8 mouse cellular contexts compared by ENCODE assay signal in the genomic region with DNA sequence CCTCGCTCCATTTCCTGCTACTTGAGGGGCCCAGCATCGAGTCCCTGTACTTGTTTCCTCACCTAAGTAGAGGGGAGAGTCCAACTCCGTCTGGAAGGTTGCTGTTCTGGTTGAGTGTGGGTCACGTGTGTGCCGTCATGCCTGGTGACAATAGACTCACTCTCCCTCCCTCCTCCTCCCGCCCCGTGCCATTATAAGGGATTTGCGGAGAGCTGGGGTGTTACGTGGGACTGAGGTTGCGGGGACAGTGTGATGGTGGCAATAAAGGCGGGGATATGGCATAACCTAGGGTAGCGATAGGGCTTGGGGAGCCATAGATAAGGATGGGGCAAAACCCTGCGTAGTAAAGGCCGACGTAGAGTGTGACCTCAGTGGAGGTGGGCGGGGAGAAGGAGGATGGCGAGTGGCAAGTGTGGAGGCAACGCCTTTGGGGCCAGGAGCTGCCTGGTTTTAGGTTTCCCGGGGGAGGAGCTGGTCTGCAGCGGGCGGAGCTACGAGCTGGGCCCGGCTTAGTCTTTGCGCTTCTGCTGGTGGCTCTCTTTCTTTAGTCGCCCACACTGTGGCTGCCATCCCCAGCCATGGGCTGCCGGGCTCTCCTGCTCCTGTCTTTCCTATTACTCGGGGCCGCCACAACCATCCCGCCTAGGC. TPM values are rescaled to one million over a fixed set of nuclear protein-coding genes. Genes with fewer than 3 reads are reported as not detected.
A peak's percentile ranks its signal among the peaks of the same experiment; 100 is the strongest.
DNase-seq lines count a peak whose midpoint lies in the region; ATAC-seq lines count a peak whose summit lies in the region.

No protein-coding gene starts in this region.

- peak overlapping the region; percentile 77 for H3K4me3 ChIP-seq in heart, embryonic 13.5 days
- H3K4me3 ChIP-seq in liver, embryonic 12.5 days, result peak overlapping the region; percentile 70
- H3K4me3 ChIP-seq in stomach, embryonic 15.5 days (replicated peaks), result peak overlapping the region; percentile 71

- H3K4me2 ChIP-seq in heart, embryonic 13.5 days, result peak overlapping the region; percentile 90
- H3K4me2 ChIP-seq in liver, embryonic 12.5 days, result peak overlapping the region; percentile 86
- H3K4me2 ChIP-seq in stomach, embryonic 15.5 days, result peak overlapping the region; percentile 77

- H3K9me3 ChIP-seq in heart, embryonic 13.5 days, result no peaks in the 10 kb centered on the region
- no peaks in the 10 kb centered on the region for H3K9me3 ChIP-seq in liver, embryonic 12.5 days (replicated peaks)
- no peaks in the 10 kb centered on the region for H3K9me3 ChIP-seq in stomach, embryonic 15.5 days

- H3K27ac ChIP-seq in heart, embryonic 13.5 days (replicated peaks), result peak overlapping the region; percentile 94
- H3K27ac ChIP-seq in liver, embryonic 12.5 days, result peak overlapping the region; percentile 98
- H3K27ac ChIP-seq in stomach, embryonic 15.5 days, result peak overlapping the region; percentile 99

- peaks cover 24% of the 10 kb centered on the region for H3K4me1 ChIP-seq in heart, embryonic 13.5 days
- H3K4me1 ChIP-seq in liver, embryonic 12.5 days, result peaks cover 65% of the 10 kb centered on the region
- H3K4me1 ChIP-seq in stomach, embryonic 15.5 days, result peaks cover 12% of the 10 kb centered on the region

- 0 out of 2 replicates have a peak, but pooled peaks cover 6% of the 10 kb centered on the region for H3K36me3 ChIP-seq in heart, embryonic 13.5 days
- peaks cover 17% of the 10 kb centered on the region for H3K36me3 ChIP-seq in liver, embryonic 12.5 days
- no peaks in the 10 kb centered on the region for H3K36me3 ChIP-seq in stomach, embryonic 15.5 days

- H3K9ac ChIP-seq in heart, embryonic 13.5 days, result peak overlapping the region; percentile 81
- peak overlapping the region; percentile 89 for H3K9ac ChIP-seq in liver, embryonic 12.5 days
- H3K9ac ChIP-seq in stomach, embryonic 15.5 days, result peak overlapping the region; percentile 51

- under 1% methylated on average over 29 of the region's 29 CpGs for WGBS in heart, embryonic 13.5 days
- WGBS in liver, embryonic 12.5 days (ENCODE audit: insufficient replicate concordance), result under 1% methylated on average over 29 of the region's 29 CpGs
- under 1% methylated on average over 29 of the region's 29 CpGs for WGBS in stomach, embryonic 15.5 days

- peak; percentile 98 for DNase-seq in CD4-positive helper T cell, adult 2 months (ENCODE audit: low read depth, low spot score)
- DNase-seq in brain, embryonic 18.5 days (ENCODE audit: low read depth, low spot score), result peak; percentile 80
- peak; percentile 90 for DNase-seq in kidney, postnatal 10 days
- DNase-seq in natural killer cell, adult 2 months (ENCODE audit: low spot score in 2 of 2), result peak; percentile 96 to 97

- H3K27me3 ChIP-seq in heart, embryonic 13.5 days (replicated peaks), result no peaks in the 10 kb centered on the region
- no peaks in the 10 kb centered on the region for H3K27me3 ChIP-seq in liver, embryonic 12.5 days (replicated peaks)
- H3K27me3 ChIP-seq in stomach, embryonic 15.5 days (replicated peaks), result no peaks in the 10 kb centered on the region

- peak; percentile 78 for ATAC-seq in erythroid progenitor cell, adult 5-6 weeks (replicated peaks; ENCODE audit: low FRiP score, poor library complexity, severe bottlenecking)
- ATAC-seq in heart, embryonic 13.5 days (ENCODE audit: extremely low read depth, insufficient number of reproducible peaks, low FRiP score, low TSS enrichment), result peak; percentile 86
- peak; percentile 92 for ATAC-seq in liver, embryonic 12.5 days
- peak; percentile 93 for ATAC-seq in stomach, embryonic 15.5 days (ENCODE audit: insufficient read depth, low FRiP score, low read depth)

RNA-seq across cellular contexts. Expression of a gene that starts 0.6 kb away (rescaled TPM):
- total RNA-seq in erythroid progenitor cell, adult 5-6 weeks (2015; ENCODE audit: low replicate concordance), result 81.8 and 98.5 TPM in 2 replicates
- 38.8 and 50.4 TPM in 2 replicates for total RNA-seq in erythroid progenitor cell, adult 5-6 weeks (2017; ENCODE audit: low replicate concordance)
- 20.3 and 20.6 TPM in 2 replicates for polyA plus RNA-seq in heart, embryonic 13.5 days (2015; fragmentation: Nextera tagmentation; extraction: Ambion mirVana)
- polyA plus RNA-seq in liver, embryonic 12.5 days (2016; fragmentation: Nextera tagmentation; extraction: Ambion mirVana), result 18.2 and 20.0 TPM in 2 replicates
- polyA plus RNA-seq in stomach, embryonic 15.5 days (2015; fragmentation: Nextera tagmentation; extraction: Ambion mirVana), result 23.9 and 24.7 TPM in 2 replicates

RNA-seq across cellular contexts. Expression of a gene that starts 0.8 kb away (rescaled TPM):
- 32.3 and 43.2 TPM in 2 replicates for total RNA-seq in erythroid progenitor cell, adult 5-6 weeks (2015; ENCODE audit: low replicate concordance)
- 24.4 and 30.3 TPM in 2 replicates for total RNA-seq in erythroid progenitor cell, adult 5-6 weeks (2017; ENCODE audit: low replicate concordance)
- polyA plus RNA-seq in heart, embryonic 13.5 days (2015; fragmentation: Nextera tagmentation; extraction: Ambion mirVana), result 8.7 and 9.0 TPM in 2 replicates
- polyA plus RNA-seq in liver, embryonic 12.5 days (2016; fragmentation: Nextera tagmentation; extraction: Ambion mirVana), result 15.5 and 16.1 TPM in 2 replicates
- 11.0 and 11.4 TPM in 2 replicates for polyA plus RNA-seq in stomach, embryonic 15.5 days (2015; fragmentation: Nextera tagmentation; extraction: Ambion mirVana)

Comparison
In these comparisons a context has a peak if more than half of its experiments do, and no peak if none do; other contexts are left out.
1. Peak in every context shown above with its lines: DNase-seq, ATAC-seq, H3K4me3 ChIP-seq and H3K27ac ChIP-seq.